Mouse (Mus musculus) ZHBTc4 (cell line): ENCODE measurements at regions not wholly inside any gene's neighbourhood (a gene's known extent, or its start where the extent isn't known, plus 50 kb on each side); places are given as distances from the start of the nearest gene placed in this dataset.
A peak's percentile ranks its signal among the peaks of the same experiment; 100 is the strongest.

Experiments used
- DNase-seq: peaks from one replicate; pipeline ENCODE4 v3.0.0-alpha.2; 2011; ENCODE audit warnings: low read depth, low spot score

- no peak for DNase-seq
Observed at GRCm38 (mm10) chr5:56207877-56208276, 1509.9 kb upstream of the Pcdh7 start.

GRCm38 (mm10) chr5:56215842-56216241, 1501.9 kb upstream of the Pcdh7 start:
- DNase-seq = no peak

GRCm38 (mm10) chr5:56266121-56266520, 1451.6 kb upstream of the Pcdh7 start:
- DNase-seq = no peak

DNA sequence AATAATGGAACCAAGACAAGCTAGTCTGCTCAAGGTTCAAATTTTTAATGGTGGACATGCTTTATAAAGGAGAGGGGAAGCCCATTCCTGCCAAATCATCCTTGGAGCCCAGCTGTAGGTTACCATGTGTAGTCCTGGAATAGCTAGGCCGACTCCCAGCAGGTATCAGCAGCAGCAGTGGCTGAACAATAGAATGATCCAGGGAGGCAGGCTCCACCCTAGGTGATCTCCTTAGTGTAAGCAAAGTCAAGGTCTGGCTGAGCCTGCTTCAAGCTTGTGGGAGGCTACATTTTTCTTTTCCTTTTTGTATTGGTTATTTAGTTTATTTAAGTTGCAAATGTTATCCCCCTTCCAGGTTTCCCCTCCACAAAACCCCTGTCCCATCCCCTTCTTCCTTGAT, 1426.1 kb upstream of the Pcdh7 start:
- peak; percentile 49 for DNase-seq
